Mouse (Mus musculus) retina, postnatal 1 day (tissue): ENCODE data around the gene Asb11.

Experiments used
- DNase-seq: peaks from one replicate; pipeline ENCODE4 v3.0.0-alpha.2; 2012

Asb11 gene

GRCm38 (mm10) chrX:164446106-164446551 is 9.3 kb downstream of the Asb11 start:
- no peak for DNase-seq

GRCm38 (mm10) chrX:164446835-164447681 is 10.3 kb downstream of the Asb11 start:
- DNase-seq = no peak

- DNase-seq = no peak
Observed at GRCm38 (mm10) chrX:164447682-164448071, 10.9 kb downstream of the Asb11 start.

- peak; percentile 67 for DNase-seq
Observed at GRCm38 (mm10) chrX:164449201-164449600, 12.4 kb downstream of the Asb11 start.

- no peak for DNase-seq
Observed at GRCm38 (mm10) chrX:164459205-164459878, 22.5 kb downstream of the Asb11 start.

- no peak for DNase-seq
Observed at GRCm38 (mm10) chrX:164502258-164502657, 65.5 kb downstream of the Asb11 start.

- DNase-seq = no peak
Observed at GRCm38 (mm10) chrX:164505709-164506498, 69.1 kb downstream of the Asb11 start, which contains the start of gene Asb9. TSS of gene Asb9 (plus strand) at chrX:164506327.

GRCm38 (mm10) chrX:164507068-164507467 is 70.3 kb downstream of the Asb11 start:
- no peak for DNase-seq

GRCm38 (mm10) chrX:164508728-164509127 is 71.9 kb downstream of the Asb11 start:
- no peak for DNase-seq
